In the genomic region with DNA sequence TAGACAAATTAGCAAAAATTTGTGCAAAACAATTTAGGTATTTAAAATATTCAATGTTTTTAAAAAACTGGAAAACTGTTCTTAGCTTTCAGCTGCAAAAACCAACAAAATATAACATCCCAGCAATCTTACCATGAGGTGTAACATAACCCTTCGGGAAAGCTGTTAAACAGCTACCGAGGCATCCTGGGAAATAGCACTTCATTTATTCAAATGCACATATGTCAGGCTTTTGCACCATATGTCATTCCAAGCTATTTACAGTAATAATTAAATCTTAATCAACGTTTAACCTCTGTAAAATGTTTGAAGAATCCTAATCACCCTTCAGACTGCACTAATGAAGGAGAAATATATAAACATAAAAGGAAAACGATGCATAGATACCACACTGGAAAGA, we compare ENCODE assay signal across 33 mouse cellular contexts. TPM values are rescaled to one million over a fixed set of nuclear protein-coding genes. Genes with fewer than 3 reads are reported as not detected.
DNase-seq lines count a peak whose midpoint lies in the region; ATAC-seq lines count a peak whose summit lies in the region.
"Had no signal": no experiment of that assay in that cellular context is flagged by ENCODE, and none has a peak within 500 bp of the region (broad histone marks: within the 10 kb centered on the region; RNA-seq: fewer than 3 reads in every experiment).

No protein-coding gene starts in this region.

- H3K4me3 ChIP-seq in hindbrain, embryonic 14.5 days (replicated peaks; ENCODE audit: low read length): no peak overlapping the region
- H3K4me3 ChIP-seq in hindbrain, embryonic 10.5 days: no peak overlapping the region
- no peak overlapping the region for H3K4me3 ChIP-seq in forebrain, embryonic 16.5 days (replicated peaks; ENCODE audit: low read length)
- H3K4me3 ChIP-seq: erythroblast, embryonic 14.5 days; gastrocnemius, adult 2 months; heart, adult 2 months; heart, embryonic 13.5 days; kidney, embryonic 15.5 days; midbrain, embryonic 13.5 days; neural tube, embryonic 13.5 days had no signal

- DNase-seq in hindbrain, embryonic 14.5 days (ENCODE audit: low spot score): peak; percentile 26
- DNase-seq in hindbrain, embryonic 10.5 days (ENCODE audit: low spot score): no peak
- peak; percentile 28 to 51 for DNase-seq in left cerebral cortex, postnatal 14 days (ENCODE audit: low spot score in 2 of 2)
- no peak for DNase-seq in left cerebral cortex, postnatal 36 days (ENCODE audit: low spot score in 2 of 2)
- DNase-seq: adrenal gland, postnatal 25 days; B cell, adult 2 months; cerebellum, adult 2 months; cerebellum, postnatal 14 days; gastrocnemius, adult 2 months; gastrocnemius, postnatal 36 days; heart, adult 2 months; heart, postnatal 10 days; kidney, adult 18-20 months; kidney, postnatal 36 days; left cerebral cortex, postnatal 4 days; liver; lung, adult 2 months; lung, postnatal 10 days had no signal

- H3K9ac ChIP-seq in hindbrain, embryonic 14.5 days: no peak overlapping the region
- no peak overlapping the region for H3K9ac ChIP-seq in forebrain, embryonic 16.5 days (replicated peaks; ENCODE audit: low read depth, low read length)
- H3K9ac ChIP-seq: heart, embryonic 13.5 days; kidney, embryonic 15.5 days; liver, embryonic 14.5 days; midbrain, embryonic 13.5 days; neural tube, embryonic 13.5 days had no signal

- H3K4me1 ChIP-seq in hindbrain, embryonic 14.5 days (replicated peaks; ENCODE audit: control insufficient read depth, insufficient read depth, low read length): no peaks in the 10 kb centered on the region
- H3K4me1 ChIP-seq in hindbrain, embryonic 10.5 days (replicated peaks): peaks cover 54% of the 10 kb centered on the region
- peaks cover 42% of the 10 kb centered on the region for H3K4me1 ChIP-seq in forebrain, embryonic 16.5 days (replicated peaks; ENCODE audit: control insufficient read depth, insufficient read depth, low read length)

- no peak overlapping the region for H3K4me2 ChIP-seq in hindbrain, embryonic 14.5 days (replicated peaks)
- no peak overlapping the region for H3K4me2 ChIP-seq in forebrain, embryonic 16.5 days (ENCODE audit: low read length)
- H3K4me2 ChIP-seq: heart, embryonic 13.5 days; kidney, embryonic 15.5 days; midbrain, embryonic 13.5 days; neural tube, embryonic 13.5 days had no signal

- no peak for ATAC-seq in hindbrain, embryonic 14.5 days (ENCODE audit: low FRiP score)
- peak; percentile 64 for ATAC-seq in forebrain, embryonic 16.5 days
- no peak for ATAC-seq in granulocyte monocyte progenitor cell, adult 5-6 weeks (replicated peaks; ENCODE audit: poor library complexity, severe bottlenecking)
- ATAC-seq: hindbrain, embryonic 16.5 days had no signal

- 46% methylated on average over 4 of the region's 4 CpGs for WGBS in hindbrain, embryonic 14.5 days
- WGBS in hindbrain, embryonic 10.5 days: 85% methylated on average over 4 of the region's 4 CpGs
- 42% methylated on average over 4 of the region's 4 CpGs for WGBS in forebrain, embryonic 16.5 days

- no peak overlapping the region for H3K27ac ChIP-seq in hindbrain, embryonic 14.5 days
- no peak overlapping the region for H3K27ac ChIP-seq in hindbrain, embryonic 10.5 days
- peak overlapping the region; percentile 79 for H3K27ac ChIP-seq in forebrain, embryonic 16.5 days (ENCODE audit: low read length)
- H3K27ac ChIP-seq: gastrocnemius, adult 2 months; heart, adult 2 months; heart, embryonic 13.5 days; kidney, embryonic 15.5 days; liver, embryonic 14.5 days; macrophage; midbrain, embryonic 13.5 days; neural tube, embryonic 13.5 days had no signal

- no peaks in the 10 kb centered on the region for H3K36me3 ChIP-seq in hindbrain, embryonic 14.5 days (replicated peaks; ENCODE audit: control insufficient read depth, insufficient read depth)
- H3K36me3 ChIP-seq in hindbrain, embryonic 10.5 days: no peaks in the 10 kb centered on the region
- H3K36me3 ChIP-seq in forebrain, embryonic 16.5 days (ENCODE audit: control insufficient read depth, insufficient read depth): no peaks in the 10 kb centered on the region
- H3K36me3 ChIP-seq: heart, embryonic 13.5 days; kidney, embryonic 15.5 days; midbrain, embryonic 13.5 days; neural tube, embryonic 13.5 days had no signal

- H3K9me3 ChIP-seq in hindbrain, embryonic 14.5 days (ENCODE audit: control insufficient read depth, low read length): no peaks in the 10 kb centered on the region
- no peaks in the 10 kb centered on the region for H3K9me3 ChIP-seq in hindbrain, embryonic 10.5 days
- no peaks in the 10 kb centered on the region for H3K9me3 ChIP-seq in forebrain, embryonic 16.5 days (ENCODE audit: control insufficient read depth, low read length)
- H3K9me3 ChIP-seq: heart, embryonic 13.5 days; kidney, embryonic 15.5 days; midbrain, embryonic 13.5 days; neural tube, embryonic 13.5 days had no signal

- H3K27me3 ChIP-seq in hindbrain, embryonic 14.5 days (ENCODE audit: control insufficient read depth, insufficient read depth, low read length): no peaks in the 10 kb centered on the region
- peaks cover 35% of the 10 kb centered on the region for H3K27me3 ChIP-seq in hindbrain, embryonic 10.5 days (ENCODE audit: insufficient read depth, poor library complexity, severe bottlenecking)
- no peaks in the 10 kb centered on the region for H3K27me3 ChIP-seq in forebrain, embryonic 16.5 days (replicated peaks; ENCODE audit: control insufficient read depth, insufficient read depth, low read length)
- H3K27me3 ChIP-seq: kidney, embryonic 15.5 days; midbrain, embryonic 13.5 days; neural tube, embryonic 13.5 days had no signal

- intact Hi-C loops in left cerebral cortex, postnatal 14 days (cut with DNase I): no loop called here
- intact Hi-C loops in left cerebral cortex, postnatal 36 days (cut with DNase I): loop anchor here (1.0 to 2.0 kb wide), 2 partner anchors 28 to 59 kb away; no protein-coding TSS in a partner anchor

RNA-seq across cellular contexts. Expression of gene Emx1, which starts 31.0 kb away (rescaled TPM):
- not detected in 2 replicates for polyA plus RNA-seq in hindbrain, embryonic 14.5 days (2014; fragmentation: Nextera tagmentation; extraction: Ambion mirVana)
- 0.52 and 1.0 TPM in 2 replicates for polyA plus RNA-seq in hindbrain, embryonic 10.5 days (2016; fragmentation: Nextera tagmentation; extraction: Ambion mirVana)
- 10 to 100 TPM; 39.9 to 41.6 TPM for total RNA-seq in left cerebral cortex, postnatal 14 days (2021)
- total RNA-seq in left cerebral cortex, postnatal 36 days (2021): 10 to 100 TPM; 34.2 to 45.2 TPM
- polyA plus RNA-seq in forebrain, embryonic 16.5 days (2015; fragmentation: Nextera tagmentation; extraction: Ambion mirVana): 57.5 and 59.7 TPM in 2 replicates
- not detected in 2 replicates for total RNA-seq in granulocyte monocyte progenitor cell, adult 5-6 weeks (2014; fragmentation: Nextera tagmentation)
- total RNA-seq in granulocyte monocyte progenitor cell, adult 5-6 weeks (2017): not detected in 2 replicates
- total RNA-seq: adrenal gland, adult 18-20 months; adrenal gland, postnatal 25 days; gastrocnemius, adult 2 months; gastrocnemius, postnatal 36 days; heart, adult 2 months; heart, postnatal 10 days; hematopoietic stem cell, adult 5-6 weeks; megakaryocyte-erythroid progenitor cell, adult 5-6 weeks had no signal
- polyA plus RNA-seq: erythroblast, embryonic 14.5 days; heart, adult 2 months; heart, embryonic 13.5 days; hindbrain, embryonic 16.5 days; intestine, embryonic 14.5 days; lung, adult 2 months; macrophage; neural tube, embryonic 13.5 days; thymus, postnatal 0 days had no signal

Comparison
In these comparisons a context has a peak if more than half of its experiments do, and no peak if none do; other contexts are left out.
1. DNase-seq: peak in hindbrain, embryonic 14.5 days (single experiment) and left cerebral cortex, postnatal 14 days (2 of 2); none in hindbrain, embryonic 10.5 days (single experiment) and left cerebral cortex, postnatal 36 days (0 of 2).
2. RNA of gene Emx1, which starts 31.0 kb away (total RNA-seq): 34.2 to 45.2 TPM in left cerebral cortex, postnatal 36 days and 39.9 to 41.6 TPM in left cerebral cortex, postnatal 14 days; not detected in granulocyte monocyte progenitor cell, adult 5-6 weeks; every median in the first group is over 10 times any median in the second.